Mouse (Mus musculus) embryonic facial prominence, embryonic 10.5 days (tissue): ENCODE results near the gene Gm45785. TPM values are rescaled to one million over a fixed set of nuclear protein-coding genes. Genes with fewer than 3 reads are reported as not detected.
"Not testable (repeated sequence)": the region's sequence is repeated elsewhere in the genome, so short reads cannot be mapped to it uniquely, and the experiment has no call there.

Source experiments
- DNase-seq: peaks from one replicate; pipeline ENCODE4 v3.0.0-alpha.2; 2017; ENCODE audit warnings: low spot score
- H3K27ac ChIP-seq: fragments of 300-500 bp; sonication (generic); replicated peaks from 2 replicates; pipeline ENCODE4 v1.5.1; 2016; ENCODE audit warnings: mild to moderate bottlenecking
- H3K27me3 ChIP-seq: fragments of 300-500 bp; sonication (generic); replicated peaks from 2 replicates; pipeline ENCODE4 v1.6.1; 2016; ENCODE audit warnings: low read depth, mild to moderate bottlenecking; ENCODE audit not compliant: poor library complexity, severe bottlenecking
- H3K36me3 ChIP-seq: fragments of 300-500 bp; sonication (generic); replicated peaks from 2 replicates; pipeline ENCODE4 v1.6.1; 2016; ENCODE audit warnings: mild to moderate bottlenecking, moderate library complexity
- H3K4me1 ChIP-seq: fragments of 300-500 bp; sonication (generic); 2 replicates; pipeline ENCODE4 v1.6.1; 2016
- H3K4me3 ChIP-seq: fragments of 300-500 bp; sonication (generic); 2 replicates; pipeline ENCODE4 v1.5.1; 2016; ENCODE audit warnings: mild to moderate bottlenecking, moderate library complexity
- H3K9me3 ChIP-seq: fragments of 300-500 bp; sonication (generic); 2 replicates; pipeline ENCODE4 v1.6.1; 2016; ENCODE audit warnings: mild to moderate bottlenecking
- WGBS: fragments of 180-500 bp; shearing (Covaris S2); methylation state at CpG from one replicate; pipeline ENCODE4 v1.1.7; 2016; 5-methylcytosine and 5-hydroxymethylcytosine counted together
- polyA plus RNA-seq: library from polyadenylated mRNA; unstranded; fragments of >200 nt; fragmentation: Nextera tagmentation; extraction: Ambion mirVana; gene quantifications from 2 replicates; pipeline ENCODE4 v1.2.1, GENCODE M21; 2016

The Gm45785 gene
- polyA plus RNA-seq: 0.22 TPM in 1 of 2 replicates, not detected in the other

DNA sequence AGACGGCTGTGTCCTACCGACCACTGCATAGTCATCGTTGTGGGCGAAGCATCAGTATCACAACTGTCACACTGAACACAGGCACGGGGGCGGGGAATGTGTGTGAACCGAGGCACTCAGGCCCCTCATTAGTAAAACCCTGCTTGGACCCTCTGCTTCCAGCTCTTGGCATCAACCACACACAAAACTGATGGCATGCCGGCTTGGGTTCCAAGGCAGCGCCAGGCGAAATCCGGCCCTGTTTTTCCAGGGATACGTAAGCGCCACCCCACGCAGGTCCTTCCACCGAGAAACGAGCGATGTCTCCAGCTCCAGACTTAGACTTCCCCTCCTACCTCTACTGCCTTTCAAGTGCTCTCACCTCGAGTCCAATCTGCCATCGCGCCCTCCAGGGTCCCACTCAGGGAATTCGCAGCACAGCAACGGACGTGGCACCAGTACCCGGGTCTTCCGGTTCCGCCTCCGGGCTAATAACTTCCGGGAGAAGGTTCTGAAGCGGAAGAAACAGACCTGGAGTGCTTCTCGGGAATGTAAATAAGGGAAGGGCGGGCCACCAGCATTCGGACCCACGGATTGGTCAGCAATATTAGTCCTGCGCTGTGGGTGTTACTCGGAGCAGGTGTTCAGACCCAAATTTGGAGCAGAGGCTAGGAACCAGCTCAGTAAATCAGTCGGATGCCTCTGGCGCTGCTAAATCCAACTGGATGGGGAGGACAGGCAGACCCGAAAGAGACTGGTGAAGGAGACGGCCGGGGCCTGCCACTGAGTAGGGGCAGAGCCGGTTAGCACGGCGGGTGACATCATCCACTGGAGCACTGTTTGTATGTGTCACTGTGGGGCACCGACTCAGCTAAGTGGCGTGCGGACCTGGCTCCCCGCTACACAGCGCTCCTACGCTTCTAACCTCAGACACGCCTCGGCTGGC lies at the start of gene Gm45785:
Gene Gm45785 (minus strand): TSS at position 472 of the 925 bp plus-strand sequence.
- H3K27me3 ChIP-seq: no peaks in the 10 kb centered on the region
- H3K4me1 ChIP-seq: peaks cover 40% of the 10 kb centered on the region
- DNase-seq: peak; percentile 91
- H3K4me3 ChIP-seq: peak within 1 kb of the TSS; percentile 90
- peak within 1 kb of the TSS; percentile 84 for H3K27ac ChIP-seq
- WGBS: 2% methylated on average over 51 of the region's 51 CpGs
- no peaks in the 10 kb centered on the region for H3K9me3 ChIP-seq
- H3K36me3 ChIP-seq: peaks cover 66% of the 10 kb centered on the region

DNA sequence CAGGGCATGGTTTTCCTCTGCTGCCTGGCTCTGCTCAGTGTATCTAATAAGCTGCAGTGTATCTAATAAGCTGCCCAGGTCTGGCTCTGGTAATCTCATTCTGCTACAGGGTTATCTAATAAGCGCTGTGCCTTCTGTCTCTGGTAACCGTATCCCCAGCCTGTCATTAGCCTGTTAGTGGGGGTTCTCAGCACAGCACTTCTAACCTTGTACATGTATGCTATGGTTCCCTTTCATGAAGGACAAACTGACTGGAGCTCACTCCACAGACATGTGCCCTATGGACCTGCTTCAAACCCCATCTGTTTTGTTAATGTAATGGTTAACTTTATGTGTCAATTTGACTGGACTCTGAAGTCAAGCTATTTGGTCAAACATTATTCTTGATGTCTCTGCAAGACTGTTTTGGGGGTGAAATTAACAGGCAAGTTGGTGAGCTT lies 49.5 kb upstream of the Gm45785 start:
- H3K4me1 ChIP-seq: peaks cover 31% of the 10 kb centered on the region
- WGBS: 83% methylated on average over 2 of the region's 2 CpGs

DNA sequence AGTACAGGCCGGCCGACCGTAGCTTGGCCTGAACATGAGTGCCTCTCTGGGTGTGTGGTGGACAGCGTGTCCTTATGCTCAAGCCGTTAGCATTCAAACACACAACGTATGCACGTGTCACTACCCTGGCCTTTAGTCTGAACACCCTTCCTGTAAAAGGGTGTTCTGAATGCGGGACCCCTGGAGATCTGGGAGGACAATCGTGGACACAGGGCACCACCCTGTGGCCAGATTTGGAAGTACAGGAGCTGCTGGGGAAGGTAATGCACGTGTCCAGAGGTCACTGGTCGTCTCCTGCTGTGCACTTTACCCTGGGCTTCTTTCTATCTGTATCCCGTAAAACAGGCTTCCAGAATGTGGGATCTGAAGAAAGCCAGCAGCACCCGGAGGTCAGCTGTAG lies 47.1 kb upstream of the Gm45785 start:
- H3K9me3 ChIP-seq: no peaks in the 10 kb centered on the region
- H3K4me1 ChIP-seq: peaks cover 20% of the 10 kb centered on the region

More for the DNA sequence above, 49.5 kb upstream of the Gm45785 start:
- no peaks in the 10 kb centered on the region; the same call in 1 of the 2 replicates for H3K27me3 ChIP-seq
- no peak overlapping the region for H3K4me3 ChIP-seq
- no peaks in the 10 kb centered on the region for H3K9me3 ChIP-seq
- H3K27ac ChIP-seq: no peak overlapping the region
- H3K36me3 ChIP-seq: no peaks in the 10 kb centered on the region
- DNase-seq: no peak

DNA sequence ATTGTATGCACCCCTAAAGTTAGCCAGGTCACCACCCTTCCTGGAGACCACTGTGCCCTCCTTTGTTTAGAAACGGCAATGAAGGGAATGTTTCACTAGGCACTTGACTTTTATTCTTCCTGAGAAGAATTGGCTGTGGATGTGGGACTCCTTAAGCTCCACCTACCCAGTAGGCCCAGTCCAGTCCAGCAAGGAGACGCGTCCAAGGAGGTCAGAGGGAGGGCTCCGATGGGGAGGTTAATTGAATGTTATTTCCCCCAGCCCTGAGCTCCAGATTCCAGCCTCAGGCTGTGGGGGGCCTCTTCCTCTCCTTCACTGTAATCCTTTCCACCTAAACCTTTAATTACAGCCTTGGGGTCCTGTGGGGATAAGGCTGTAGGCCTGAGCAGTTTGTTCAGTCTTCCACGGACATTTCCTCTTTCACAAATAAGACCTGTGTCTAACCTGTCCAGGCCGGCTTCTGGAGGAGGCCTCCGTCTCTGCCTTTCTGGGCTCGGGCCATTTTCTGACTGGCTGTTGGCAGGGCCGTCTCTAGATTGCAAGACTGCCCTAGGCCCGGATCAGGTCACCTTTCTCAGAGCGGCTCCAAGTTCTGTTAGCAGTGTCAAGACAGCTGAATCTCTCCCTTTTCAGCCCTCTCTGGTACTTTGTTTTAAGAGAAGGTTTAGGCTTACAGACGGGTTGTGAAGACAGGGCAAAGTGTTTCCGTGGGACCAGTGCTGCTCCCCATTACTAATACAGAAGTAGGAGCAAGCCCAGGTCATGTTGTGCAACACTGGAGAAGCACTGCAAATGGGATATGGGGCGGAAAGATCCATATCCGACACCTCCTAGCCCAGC lies 46.1 kb upstream of the Gm45785 start:
- Histone ChIP-seq H3K4me3 (no peak overlapping the region), H3K9me3 (no peaks in the 10 kb centered on the region), H3K36me3 (peaks cover 23% of the 10 kb centered on the region), H3K27me3 (no peaks in the 10 kb centered on the region), H3K4me1 (peaks cover 18% of the 10 kb centered on the region), H3K27ac (peak overlapping the region; percentile 54)
- DNase-seq: peak; percentile 42
- 54% methylated on average over 15 of the region's 15 CpGs for WGBS

More for the DNA sequence above, 47.1 kb upstream of the Gm45785 start:
- no peak overlapping the region for H3K4me3 ChIP-seq
- DNase-seq: peak; percentile 87
- H3K36me3 ChIP-seq: peaks cover 14% of the 10 kb centered on the region
- no peaks in the 10 kb centered on the region for H3K27me3 ChIP-seq
- 24% methylated on average over 13 of the region's 13 CpGs for WGBS
- H3K27ac ChIP-seq: no peak overlapping the region

DNA sequence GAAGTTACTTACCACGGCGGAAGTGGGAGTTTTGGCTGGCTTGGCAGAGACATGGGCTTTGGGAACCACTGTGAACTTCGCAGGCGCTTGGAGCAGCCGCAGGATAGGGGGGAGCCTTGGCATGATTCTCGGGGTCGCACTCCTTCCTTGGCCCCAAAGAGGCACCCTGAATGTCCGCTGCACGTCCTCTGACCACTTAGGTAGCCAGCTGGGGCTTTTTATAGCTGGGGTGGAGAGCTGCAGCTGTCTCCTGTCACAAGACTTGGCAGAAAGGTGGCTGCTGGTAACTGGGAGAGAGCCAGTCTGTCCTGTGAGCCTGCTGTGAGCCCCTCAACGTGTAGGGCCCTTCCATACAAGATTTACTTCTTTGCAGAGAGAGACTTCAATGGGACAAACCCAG lies 44.1 kb upstream of the Gm45785 start, which contains the start of gene Cox8b:
Gene Cox8b (minus strand): TSS at position 227 of the 400 bp plus-strand sequence.
- DNase-seq: no peak
- Histone ChIP-seq H3K27me3 (no peaks in the 10 kb centered on the region), H3K27ac (no peak within 1 kb of the TSS), H3K9me3 (no peaks in the 10 kb centered on the region), H3K4me1 (peaks cover 18% of the 10 kb centered on the region), H3K36me3 (peaks cover 43% of the 10 kb centered on the region), H3K4me3 (no peak within 1 kb of the TSS)
- WGBS: 82% methylated on average over 10 of the region's 10 CpGs

DNA sequence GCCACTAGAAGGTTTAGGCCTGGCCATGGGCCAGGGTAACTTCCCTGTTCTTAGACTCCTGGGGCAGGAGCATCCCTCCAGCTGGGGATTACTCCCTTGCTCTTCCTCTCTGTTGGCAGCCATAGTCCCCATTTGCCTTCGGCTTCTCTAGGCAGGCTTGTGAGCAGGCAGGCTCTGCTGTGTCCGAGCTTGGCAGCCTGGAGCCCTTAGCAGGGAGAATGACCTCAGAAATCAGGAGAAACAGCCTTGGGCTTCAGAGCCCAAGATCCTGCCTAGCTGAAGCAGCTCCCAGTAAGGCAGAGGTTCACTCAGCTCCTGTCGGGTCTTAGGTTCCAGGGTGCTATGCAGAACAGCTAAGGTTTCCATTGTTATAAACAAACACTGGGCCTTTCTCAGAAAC lies 43.0 kb upstream of the Gm45785 start:
- no peak for DNase-seq
- no peaks in the 10 kb centered on the region for H3K27me3 ChIP-seq
- H3K9me3 ChIP-seq: no peaks in the 10 kb centered on the region
- peaks cover 52% of the 10 kb centered on the region for H3K36me3 ChIP-seq
- 75% methylated on average over 3 of the region's 3 CpGs for WGBS
- H3K4me1 ChIP-seq: peaks cover 18% of the 10 kb centered on the region
- no peak overlapping the region for H3K27ac ChIP-seq
- H3K4me3 ChIP-seq: no peak overlapping the region

DNA sequence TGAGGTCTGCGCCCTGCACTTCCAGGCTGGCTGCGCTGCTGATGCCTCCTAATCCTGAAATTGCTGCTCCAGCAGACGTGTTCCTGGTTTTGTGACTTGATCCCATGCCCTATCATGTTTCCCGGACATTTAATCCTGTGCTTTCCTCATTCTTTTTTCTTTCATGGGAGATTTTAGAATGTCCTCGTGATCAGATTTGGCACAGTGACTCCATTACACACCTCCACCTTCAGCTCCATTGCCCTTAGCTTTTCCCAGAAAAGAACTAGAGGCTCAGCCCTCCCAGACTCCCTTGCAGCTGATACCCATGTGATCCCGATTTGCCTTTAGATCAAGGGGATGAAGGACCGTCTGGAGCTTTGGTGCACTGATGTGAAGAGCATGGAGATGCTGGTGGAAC lies 41.7 kb upstream of the Gm45785 start:
- Histone ChIP-seq H3K9me3 (no peaks in the 10 kb centered on the region), H3K4me1 (peaks cover 13% of the 10 kb centered on the region), H3K27me3 (no peaks in the 10 kb centered on the region), H3K4me3 (no peak overlapping the region), H3K27ac (no peak overlapping the region), H3K36me3 (peaks cover 65% of the 10 kb centered on the region)
- DNase-seq: no peak
- WGBS: 80% methylated on average over 7 of the region's 7 CpGs

DNA sequence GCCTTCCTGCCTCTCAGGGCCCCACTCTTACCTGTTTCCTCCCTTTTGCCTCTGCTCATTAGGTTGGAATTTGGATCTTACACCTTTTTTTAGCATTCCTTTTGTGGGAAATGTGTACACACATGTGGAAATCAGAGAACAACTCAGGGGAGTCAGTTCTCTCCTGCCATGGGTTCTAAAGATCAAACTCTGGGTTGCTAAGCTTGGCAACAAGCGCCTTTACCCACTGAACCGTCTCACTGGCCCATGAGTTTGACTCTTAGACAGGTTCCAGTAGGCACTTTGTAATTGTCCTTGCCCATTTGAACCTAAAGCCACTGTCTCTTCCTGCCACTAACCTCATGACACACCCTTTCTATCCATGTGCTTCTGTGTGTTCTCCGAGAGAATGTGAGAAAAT lies 38.5 kb upstream of the Gm45785 start:
- H3K27ac ChIP-seq: no peak overlapping the region
- H3K36me3 ChIP-seq: peaks cover 88% of the 10 kb centered on the region
- WGBS: 94% methylated on average over 3 of the region's 3 CpGs
- no peaks in the 10 kb centered on the region for H3K4me1 ChIP-seq
- DNase-seq: no peak
- H3K9me3 ChIP-seq: no peaks in the 10 kb centered on the region
- H3K27me3 ChIP-seq: no peaks in the 10 kb centered on the region
- no peak overlapping the region for H3K4me3 ChIP-seq

DNA sequence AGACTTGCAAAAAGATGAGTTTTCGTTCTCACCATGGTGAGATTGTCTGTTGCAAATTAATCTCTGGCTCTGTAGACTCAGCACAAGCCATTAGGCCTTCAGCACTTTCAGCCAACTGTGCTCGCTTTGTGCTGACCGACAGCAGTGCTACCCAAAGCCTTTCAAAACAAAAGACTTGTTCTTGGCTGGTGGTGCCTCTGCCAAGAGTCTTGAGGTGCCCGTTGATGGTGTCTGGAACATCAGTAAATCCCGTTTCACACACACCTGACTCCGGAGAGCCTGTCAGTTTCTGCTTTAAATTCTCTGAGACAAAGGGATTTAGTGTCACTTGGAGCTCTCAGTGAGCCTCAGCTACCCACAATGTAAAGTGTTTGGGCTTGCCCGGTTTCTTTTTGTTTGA lies 37.9 kb upstream of the Gm45785 start:
- no peaks in the 10 kb centered on the region for H3K9me3 ChIP-seq
- WGBS: 91% methylated on average over 7 of the region's 7 CpGs
- no peak overlapping the region for H3K4me3 ChIP-seq
- no peak for DNase-seq
- peaks cover 89% of the 10 kb centered on the region for H3K36me3 ChIP-seq
- no peak overlapping the region for H3K27ac ChIP-seq
- H3K4me1 ChIP-seq: no peaks in the 10 kb centered on the region
- no peaks in the 10 kb centered on the region for H3K27me3 ChIP-seq

DNA sequence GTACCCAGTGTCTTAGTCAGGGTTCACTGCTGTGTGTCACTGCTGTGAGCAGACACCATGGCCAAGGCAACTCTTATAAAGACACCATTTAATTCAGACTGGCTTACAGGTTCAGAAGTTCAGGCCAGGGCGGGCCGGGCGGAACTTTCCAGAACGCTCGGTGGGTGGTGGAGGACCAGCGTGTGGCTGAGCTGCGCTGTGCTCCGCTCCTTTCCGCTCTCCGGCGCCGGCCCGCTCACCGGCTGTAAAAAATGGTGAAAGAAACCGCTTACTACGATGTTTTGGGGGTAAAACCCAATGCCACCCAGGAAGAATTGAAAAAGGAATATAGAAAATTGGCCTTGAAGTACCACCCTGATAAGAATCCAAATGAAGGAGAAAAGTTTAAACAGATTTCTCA lies 34.5 kb upstream of the Gm45785 start:
- not testable (repeated sequence) for H3K4me3 ChIP-seq, H3K9me3 ChIP-seq, H3K4me1 ChIP-seq, H3K27me3 ChIP-seq, DNase-seq, H3K27ac ChIP-seq
- peaks cover 89% of the 10 kb centered on the region for H3K36me3 ChIP-seq
- 97% methylated on average over 16 of the region's 16 CpGs for WGBS

DNA sequence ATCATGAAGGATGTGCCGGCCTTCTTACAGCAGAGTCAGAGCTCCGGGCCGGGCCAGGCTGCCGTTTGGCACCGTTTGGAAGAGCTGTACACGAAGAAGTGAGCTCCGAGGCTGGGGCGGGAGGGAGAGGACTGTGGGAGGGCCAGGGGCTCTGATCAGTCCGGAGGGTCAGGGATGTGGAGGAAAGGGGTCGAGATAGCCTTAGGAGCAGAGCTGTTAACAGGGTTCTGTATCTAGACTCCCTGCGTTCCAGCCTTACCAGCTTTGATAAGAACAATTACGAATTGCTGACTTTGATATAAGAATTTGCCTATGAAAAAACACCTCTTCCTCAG lies 26.3 kb upstream of the Gm45785 start:
- DNase-seq: no peak
- peak overlapping the region; percentile 88 for H3K27ac ChIP-seq
- H3K4me1 ChIP-seq: peaks cover 23% of the 10 kb centered on the region
- H3K4me3 ChIP-seq: peak overlapping the region; percentile 98
- H3K9me3 ChIP-seq: no peaks in the 10 kb centered on the region
- H3K36me3 ChIP-seq: peaks cover 43% of the 10 kb centered on the region
- under 1% methylated on average over 12 of the region's 12 CpGs for WGBS
- H3K27me3 ChIP-seq: no peaks in the 10 kb centered on the region

DNA sequence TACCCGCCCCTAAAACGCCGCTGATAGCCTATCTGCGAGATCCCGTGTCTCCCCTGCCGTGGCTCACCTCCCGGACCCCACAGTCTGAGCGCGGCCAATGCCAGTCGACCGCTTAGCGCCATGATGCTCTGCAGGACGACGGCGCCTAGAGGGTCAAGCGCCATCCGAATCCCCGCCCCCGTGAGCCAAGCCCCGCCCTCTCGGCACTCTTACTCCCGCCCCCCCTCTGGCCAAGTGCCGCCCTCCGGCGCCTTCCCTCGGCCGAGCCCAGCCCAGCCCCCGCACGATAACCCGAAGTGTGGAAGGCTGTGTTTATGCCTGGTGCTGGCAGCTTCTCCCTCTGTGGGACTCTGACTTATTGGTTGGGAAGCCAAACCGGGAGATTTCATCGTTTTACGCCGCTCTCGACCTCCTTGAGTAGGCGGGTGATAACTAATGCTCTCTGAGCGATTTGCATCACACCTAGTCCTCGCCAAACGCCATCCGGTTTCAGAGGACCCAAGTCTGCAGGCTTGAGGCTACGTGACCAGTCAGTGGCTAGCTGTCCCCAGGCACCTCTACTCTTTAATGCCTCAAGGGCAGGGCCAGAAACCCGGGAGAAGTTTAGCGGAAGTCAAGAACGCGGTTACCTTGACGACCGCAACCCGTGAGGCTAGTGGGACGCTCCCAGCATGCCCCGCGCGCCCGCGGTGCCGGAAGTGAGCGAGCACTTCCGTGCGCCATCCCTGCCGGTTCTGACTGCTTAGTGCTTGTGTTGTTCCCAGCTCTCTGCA lies 25.8 kb upstream of the Gm45785 start, which contains the start of the genes Psmd13 and Sirt3:
Gene Psmd13 (plus strand): TSS at position 273 of the 773 bp plus-strand sequence.
Gene Sirt3 (minus strand): TSS at position 614 of the 773 bp plus-strand sequence.
- Histone ChIP-seq H3K27ac (peak within 1 kb of the TSS; percentile 88), H3K36me3 (peaks cover 43% of the 10 kb centered on the region), H3K27me3 (no peaks in the 10 kb centered on the region), H3K4me3 (peak within 1 kb of the TSS; percentile 98), H3K9me3 (no peaks in the 10 kb centered on the region), H3K4me1 (peaks cover 23% of the 10 kb centered on the region)
- peak; percentile 94 for DNase-seq
- under 1% methylated on average over 59 of the region's 59 CpGs for WGBS
